Mouse (Mus musculus) spleen, embryonic (tissue): Measurements from ENCODE around the gene Plppr5.

Source experiments
- CTCF ChIA-PET: fragments of 350-600 bp; sonication (Branson Sonifier 250); formaldehyde crosslinking; loops from one replicate; lab custom pipeline; 2022; lab: Charles Lee

The Plppr5 gene

GRCm38 (mm10) chr3:117696350-117696749, 121.7 kb downstream of the Plppr5 start:
- CTCF ChIA-PET = no interaction called here

DNA sequence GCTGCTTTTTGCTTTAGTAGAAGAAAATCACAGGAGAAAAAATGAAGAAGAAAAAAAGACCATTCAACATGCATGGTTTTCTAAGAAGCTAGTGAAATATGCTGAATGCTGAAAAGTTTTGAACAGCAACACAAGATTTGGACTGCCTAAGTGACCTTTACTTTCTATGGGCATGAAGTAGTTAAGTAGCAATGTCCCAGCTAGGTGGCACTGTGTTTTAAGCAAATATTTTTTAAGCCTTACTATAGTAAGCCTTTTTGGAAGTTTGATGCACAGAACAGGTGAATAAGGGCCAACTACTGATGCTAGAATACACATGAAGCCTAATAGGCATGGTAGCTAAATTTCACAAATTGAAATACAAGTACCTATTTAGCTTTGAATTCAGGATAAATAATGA, 134.2 kb downstream of the Plppr5 start:
- CTCF ChIA-PET = no interaction called here

DNA sequence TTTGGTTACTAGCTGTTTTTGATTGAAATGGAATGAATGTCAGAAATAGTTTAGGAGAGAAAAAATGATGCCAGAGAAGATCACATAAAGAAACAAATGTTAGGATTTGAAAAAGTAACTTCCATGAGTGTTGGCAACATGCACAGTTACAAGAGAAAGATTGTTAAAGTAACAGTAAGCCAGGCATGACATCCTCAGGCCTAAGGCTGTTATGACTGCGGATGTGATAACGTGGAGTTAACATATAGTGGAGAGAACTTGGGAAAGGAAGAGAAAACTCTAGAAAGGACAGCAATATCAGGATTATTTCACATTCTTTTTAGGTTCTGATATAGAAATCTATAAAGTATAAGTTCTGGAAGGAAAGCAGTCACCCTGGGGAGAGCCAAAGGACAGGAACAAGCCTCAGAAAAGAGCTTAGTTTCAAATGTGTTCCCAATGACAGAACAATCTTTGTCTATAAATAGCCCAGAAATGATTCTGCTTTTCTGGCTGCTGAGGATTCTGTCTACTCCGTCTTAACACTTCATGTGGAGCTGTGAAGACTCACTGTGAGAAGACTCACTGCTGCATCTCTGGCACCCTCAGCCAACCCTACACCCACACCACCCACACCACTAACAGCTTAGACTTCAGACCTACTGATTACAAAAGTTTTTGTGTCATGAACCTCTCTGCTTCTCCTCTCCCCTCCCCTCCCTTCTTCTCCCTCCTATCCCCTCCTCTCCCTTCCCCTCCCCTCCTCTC, 142.1 kb downstream of the Plppr5 start:
- CTCF ChIA-PET = no interaction called here

GRCm38 (mm10) chr3:117723390-117723789, 148.8 kb downstream of the Plppr5 start:
- CTCF ChIA-PET = no interaction called here

GRCm38 (mm10) chr3:117724521-117724920, 149.9 kb downstream of the Plppr5 start:
- CTCF ChIA-PET = no interaction called here

DNA sequence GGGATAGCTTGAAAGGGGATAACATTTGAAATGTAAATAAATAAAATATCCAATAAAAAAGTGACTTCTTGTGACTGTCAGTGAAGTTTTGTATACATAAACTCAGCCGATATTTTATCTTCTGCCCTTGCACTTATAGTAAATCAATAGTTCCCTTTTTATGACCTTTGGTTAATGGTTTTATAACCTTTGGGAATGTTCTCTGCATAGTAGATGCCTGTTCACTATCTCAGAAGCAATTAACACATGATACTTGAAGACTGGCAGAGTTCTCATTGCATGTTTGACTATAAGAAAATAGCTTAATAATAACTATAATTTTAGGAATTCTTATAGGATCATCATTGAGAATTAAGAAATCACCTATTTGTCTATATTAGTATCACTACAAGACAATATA, 150.9 kb downstream of the Plppr5 start:
- CTCF ChIA-PET = no interaction called here

- CTCF ChIA-PET = no interaction called here
These were observed 153.5 kb downstream of the Plppr5 start for GRCm38 (mm10) chr3:117728136-117728535.

DNA sequence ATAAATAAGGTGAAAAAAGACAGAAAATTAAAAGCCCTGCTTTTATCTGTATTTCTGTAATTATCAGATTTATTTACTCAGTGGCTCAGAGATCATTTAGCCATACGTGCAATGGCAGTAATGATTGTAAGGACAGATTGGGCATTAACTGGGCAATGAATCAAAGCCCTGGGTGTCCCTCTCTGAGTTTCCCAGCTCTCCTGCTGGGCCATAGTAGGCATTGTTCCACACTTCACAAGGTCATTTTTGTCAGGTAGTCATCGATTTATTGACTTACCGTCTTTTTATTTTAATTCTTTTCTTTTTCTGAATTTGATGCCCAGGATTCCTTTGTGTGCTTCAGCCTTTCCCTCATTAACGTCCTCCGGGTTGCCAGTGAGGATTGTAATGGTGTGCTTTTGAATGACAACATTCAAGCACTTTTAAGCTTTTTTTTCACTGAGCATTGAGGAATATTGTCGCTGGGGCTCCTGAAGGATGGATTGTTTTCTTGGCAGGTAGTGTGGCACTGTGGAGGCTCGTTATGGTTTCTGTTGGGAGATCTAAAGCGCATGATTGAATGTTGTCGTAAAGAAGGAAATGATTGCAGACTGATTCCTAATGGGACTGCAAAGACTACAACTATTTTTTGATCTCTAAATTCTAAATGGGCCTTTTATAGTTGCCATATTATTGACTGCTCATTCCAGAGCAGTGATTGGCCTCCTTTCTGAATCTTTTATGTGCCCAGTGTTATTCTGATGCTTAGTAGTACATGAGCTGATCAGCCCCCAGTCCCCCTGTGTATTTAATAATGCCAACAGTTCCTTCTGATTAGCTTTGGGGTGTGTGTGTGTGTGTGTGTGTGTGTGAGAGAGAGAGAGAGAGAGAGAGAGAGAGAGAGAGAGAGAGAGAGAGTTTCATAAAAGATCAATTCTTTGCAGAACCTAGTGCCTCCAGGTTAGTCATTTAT, 154.8 kb downstream of the Plppr5 start:
- CTCF ChIA-PET = no interaction called here

GRCm38 (mm10) chr3:117731545-117731944, 156.9 kb downstream of the Plppr5 start:
- CTCF ChIA-PET = no interaction called here

- CTCF ChIA-PET = no interaction called here
These were observed 158.0 kb downstream of the Plppr5 start for GRCm38 (mm10) chr3:117732661-117733060.
